ENCODE assay signal across 8 mouse cellular contexts in genomic region chr8:121850436-121850820, GRCm38 (mm10). TPM values are rescaled to one million over a fixed set of nuclear protein-coding genes. Genes with fewer than 3 reads are reported as not detected.
DNase-seq lines count a peak whose midpoint lies in the region; ATAC-seq lines count a peak whose summit lies in the region.

No protein-coding gene starts in this region.

- H3K27ac ChIP-seq in forebrain, embryonic 11.5 days (ENCODE audit: low read depth, low read length) = no peak overlapping the region
- peak overlapping the region; percentile 83 for H3K27ac ChIP-seq in liver, embryonic 13.5 days

- H3K4me1 ChIP-seq in erythroblast, embryonic 14.5 days (ENCODE audit: control insufficient read depth) = peaks cover 33% of the 10 kb centered on the region
- peaks cover 6% of the 10 kb centered on the region for H3K4me1 ChIP-seq in forebrain, embryonic 11.5 days (replicated peaks; ENCODE audit: control insufficient read depth, insufficient read depth, low read length)
- peaks cover 37% of the 10 kb centered on the region for H3K4me1 ChIP-seq in liver, embryonic 13.5 days (replicated peaks)

- H3K4me2 ChIP-seq in forebrain, embryonic 11.5 days (ENCODE audit: low read depth, low read length, severe bottlenecking) = peak overlapping the region; percentile 58; the same call in 1 of the 2 replicates
- H3K4me2 ChIP-seq in liver, embryonic 13.5 days = peak overlapping the region; percentile 70

- H3K4me3 ChIP-seq in erythroblast, embryonic 14.5 days (replicated peaks) = peak overlapping the region; percentile 59
- H3K4me3 ChIP-seq in forebrain, embryonic 11.5 days (ENCODE audit: low read depth, low read length) = no peak overlapping the region
- peak overlapping the region; percentile 43 for H3K4me3 ChIP-seq in liver, embryonic 13.5 days (replicated peaks)

- peak; percentile 83 for DNase-seq in 416B (ENCODE audit: low read depth)
- DNase-seq in forebrain, embryonic 11.5 days (ENCODE audit: low spot score) = no peak
- no peak for DNase-seq in liver, embryonic 13.5 days
- DNase-seq in natural killer cell, adult 2 months (ENCODE audit: low spot score in 2 of 2) = no peak
- DNase-seq in adrenal gland, postnatal 36 days = no peak
- DNase-seq in urinary bladder, postnatal 14 days (ENCODE audit: low spot score) = no peak

- H3K9ac ChIP-seq in forebrain, embryonic 11.5 days (ENCODE audit: low read length) = peak overlapping the region; percentile 49
- peak overlapping the region; percentile 82 for H3K9ac ChIP-seq in liver, embryonic 13.5 days

- no peaks in the 10 kb centered on the region for H3K9me3 ChIP-seq in erythroblast, embryonic 14.5 days (ENCODE audit: control insufficient read depth, low read length)
- H3K9me3 ChIP-seq in forebrain, embryonic 11.5 days (ENCODE audit: control insufficient read depth, low read length) = no peaks in the 10 kb centered on the region
- no peaks in the 10 kb centered on the region for H3K9me3 ChIP-seq in liver, embryonic 13.5 days (replicated peaks)

- H3K27me3 ChIP-seq in erythroblast, embryonic 14.5 days (ENCODE audit: control insufficient read depth) = peaks cover 9% of the 10 kb centered on the region
- H3K27me3 ChIP-seq in forebrain, embryonic 11.5 days (ENCODE audit: control insufficient read depth, insufficient read depth, low read length) = no peaks in the 10 kb centered on the region
- no peaks in the 10 kb centered on the region for H3K27me3 ChIP-seq in liver, embryonic 13.5 days

- 49% methylated on average over 12 of the region's 12 CpGs for WGBS in forebrain, embryonic 11.5 days
- 41% methylated on average over 12 of the region's 12 CpGs for WGBS in liver, embryonic 13.5 days (ENCODE audit: insufficient replicate concordance)

- peaks cover under 1% of the 10 kb centered on the region; the same call in 1 of the 2 replicates for H3K36me3 ChIP-seq in erythroblast, embryonic 14.5 days (ENCODE audit: control insufficient read depth)
- H3K36me3 ChIP-seq in forebrain, embryonic 11.5 days (ENCODE audit: control insufficient read depth, insufficient read depth, low read length) = no peaks in the 10 kb centered on the region
- no peaks in the 10 kb centered on the region for H3K36me3 ChIP-seq in liver, embryonic 13.5 days

- no peak for ATAC-seq in erythroblast, adult 5-6 weeks (replicated peaks; ENCODE audit: low FRiP score, poor library complexity, severe bottlenecking)
- ATAC-seq in forebrain, embryonic 11.5 days (replicated peaks; ENCODE audit: low FRiP score) = 0 out of 2 replicates have a peak, but pooled peaks have one; percentile 19
- no peak for ATAC-seq in liver, embryonic 13.5 days (ENCODE audit: low read depth)

RNA-seq across cellular contexts. Expression of gene Klhdc4, which starts 21.1 kb away (rescaled TPM):
- 2.7 and 2.8 TPM in 2 replicates for polyA plus RNA-seq in erythroblast, embryonic 14.5 days (2012)
- total RNA-seq in erythroblast, adult 5-6 weeks (2015; ENCODE audit: low replicate concordance) = 5.6 and 7.9 TPM in 2 replicates
- 5.9 and 9.1 TPM in 2 replicates for total RNA-seq in erythroblast, adult 5-6 weeks (2017; ENCODE audit: low replicate concordance)
- 55.4 and 59.8 TPM in 2 replicates for polyA plus RNA-seq in forebrain, embryonic 11.5 days (2014; fragmentation: Nextera tagmentation; extraction: Ambion mirVana)
- 27.6 and 29.0 TPM in 2 replicates for polyA plus RNA-seq in liver, embryonic 13.5 days (2015; fragmentation: Nextera tagmentation; extraction: Ambion mirVana)
- total RNA-seq in adrenal gland, postnatal 36 days (2021) = 10 to 100 TPM; 22.7 to 23.1 TPM

RNA-seq across cellular contexts. Expression of gene Slc7a5, which starts 57.1 kb away (rescaled TPM):
- polyA plus RNA-seq in erythroblast, embryonic 14.5 days (2012) = 12.4 and 35.9 TPM in 2 replicates
- total RNA-seq in erythroblast, adult 5-6 weeks (2015; ENCODE audit: low replicate concordance) = 137 and 171 TPM in 2 replicates
- 151 and 182 TPM in 2 replicates for total RNA-seq in erythroblast, adult 5-6 weeks (2017; ENCODE audit: low replicate concordance)
- polyA plus RNA-seq in forebrain, embryonic 11.5 days (2014; fragmentation: Nextera tagmentation; extraction: Ambion mirVana) = 37.1 and 43.0 TPM in 2 replicates
- polyA plus RNA-seq in liver, embryonic 13.5 days (2015; fragmentation: Nextera tagmentation; extraction: Ambion mirVana) = 32.2 and 37.5 TPM in 2 replicates
- total RNA-seq in adrenal gland, postnatal 36 days (2021) = 10 to 100 TPM; 41.6 to 64.0 TPM
